Mouse (Mus musculus): ENCODE measurements around the gene Peli1.

Peli1 gene

DNA sequence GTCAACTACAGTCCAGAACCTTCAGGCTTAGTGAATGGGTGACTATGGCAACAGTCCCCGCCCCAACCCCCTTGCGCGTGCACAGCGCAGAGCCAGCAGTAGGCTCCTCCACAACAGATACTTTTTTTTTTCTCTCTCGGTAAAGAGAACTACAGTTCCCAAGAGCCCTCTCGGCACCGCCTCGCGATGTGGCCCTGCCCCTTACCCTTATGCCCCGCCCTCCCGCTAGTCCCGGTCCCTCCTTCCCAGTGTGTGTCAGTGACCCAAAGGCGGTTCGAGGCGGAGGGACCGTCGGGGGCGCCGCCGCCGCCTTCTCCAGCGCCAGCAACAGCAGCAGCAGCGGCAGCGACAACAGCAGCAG lies at the start of gene Peli1:
TSS of gene Peli1 (plus strand) at position 225 of the 361 bp plus-strand sequence.
- DNase-seq (ENCODE audit: low spot score) = peak; percentile 97

- no peak for DNase-seq (ENCODE audit: low spot score)
Measured at GRCm38 (mm10) chr11:21042590-21042989, 48.5 kb upstream of the Peli1 start.

DNA sequence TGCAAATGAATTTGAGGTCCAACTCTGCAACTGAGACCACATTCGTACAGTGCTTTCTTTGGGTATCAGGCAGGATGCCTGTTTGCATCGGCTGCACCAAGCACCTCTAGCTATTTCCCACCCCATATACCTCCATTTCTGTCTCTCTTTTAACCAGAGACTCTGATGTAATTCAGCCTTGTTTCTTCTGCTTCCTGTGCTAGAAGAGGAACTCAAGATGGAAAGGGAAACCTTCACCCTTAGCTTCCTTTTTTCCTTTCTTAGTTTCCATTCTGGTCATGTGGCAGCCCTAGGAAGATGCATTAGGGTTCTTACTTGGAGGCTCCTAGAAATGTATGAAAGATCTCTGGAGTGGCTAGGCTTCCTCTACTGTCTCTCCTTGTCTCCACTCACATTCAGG lies 44.9 kb upstream of the Peli1 start:
- DNase-seq (ENCODE audit: low spot score) = no peak

DNA sequence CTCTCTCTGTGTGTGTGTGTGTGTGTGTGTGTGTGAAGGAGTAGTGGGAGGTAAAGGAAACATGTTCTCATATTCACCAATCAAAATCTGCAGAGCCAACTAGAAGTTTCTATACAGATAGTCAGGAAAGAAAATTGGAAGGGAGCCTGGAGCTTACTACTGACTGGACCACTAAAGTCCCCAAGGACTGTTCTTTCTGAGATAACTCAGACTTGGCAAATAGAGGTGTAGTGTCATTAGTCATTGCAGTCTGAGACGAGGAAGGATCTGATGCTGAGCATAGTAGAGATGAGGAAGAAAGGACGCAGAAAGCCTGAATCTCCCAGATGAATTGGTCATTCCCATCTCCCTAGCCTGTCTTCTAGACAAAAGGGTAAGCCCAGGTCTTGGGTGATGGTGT lies 43.2 kb upstream of the Peli1 start:
- no peak for DNase-seq (ENCODE audit: low spot score)

GRCm38 (mm10) chr11:21051716-21052115 lies 39.4 kb upstream of the Peli1 start:
- no peak for DNase-seq (ENCODE audit: low spot score)

DNA sequence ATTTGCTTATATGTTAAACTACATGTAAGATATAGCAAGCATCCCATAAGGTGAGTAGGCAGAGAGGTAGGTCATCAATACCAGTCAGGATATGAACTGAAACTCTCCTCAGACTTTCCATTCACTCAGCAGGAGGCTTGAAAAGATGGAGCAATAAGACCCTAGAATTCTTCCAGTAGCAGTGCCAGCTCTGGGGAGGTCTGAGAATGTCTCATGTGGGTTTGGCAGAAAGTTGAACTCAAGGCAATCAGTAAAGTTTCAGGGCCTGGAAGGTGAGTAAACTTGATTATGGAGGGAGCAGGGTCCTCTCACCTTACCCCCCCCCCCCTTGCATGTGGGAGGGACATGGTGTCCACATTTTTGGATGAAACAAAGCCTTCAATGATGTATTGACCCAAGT lies 36.5 kb upstream of the Peli1 start:
- no peak for DNase-seq (ENCODE audit: low spot score)

- DNase-seq (ENCODE audit: low spot score) = no peak
Measured at GRCm38 (mm10) chr11:21056109-21056850, 34.8 kb upstream of the Peli1 start.

GRCm38 (mm10) chr11:21057511-21058414 lies 33.3 kb upstream of the Peli1 start:
- no peak for DNase-seq (ENCODE audit: low spot score)

GRCm38 (mm10) chr11:21058415-21058781 lies 32.7 kb upstream of the Peli1 start:
- no peak for DNase-seq (ENCODE audit: low spot score)

GRCm38 (mm10) chr11:21060386-21061074 lies 30.6 kb upstream of the Peli1 start:
- no peak for DNase-seq (ENCODE audit: low spot score)

GRCm38 (mm10) chr11:21061075-21061403 lies 30.1 kb upstream of the Peli1 start:
- DNase-seq (ENCODE audit: low spot score) = no peak

- no peak for DNase-seq (ENCODE audit: low spot score)
Measured at GRCm38 (mm10) chr11:21061431-21061830, 29.7 kb upstream of the Peli1 start.

DNA sequence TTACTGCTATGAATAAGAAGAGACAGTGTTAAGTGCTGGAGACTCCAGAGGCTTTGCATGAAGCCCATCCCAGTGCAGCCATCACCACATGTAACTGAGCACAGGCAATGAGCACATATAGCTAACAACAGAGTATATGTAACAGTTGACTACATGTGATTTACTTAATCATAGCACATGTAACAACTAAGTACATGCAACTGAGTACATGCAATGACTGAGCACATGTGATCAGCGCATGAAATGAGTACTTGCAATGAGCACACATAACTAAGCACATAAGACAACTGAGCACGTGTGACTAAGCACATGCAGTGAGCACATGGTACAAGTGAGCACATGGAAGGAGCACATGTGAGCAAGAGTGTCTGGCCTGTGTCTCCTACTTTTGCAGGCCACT lies 29.0 kb upstream of the Peli1 start:
- no peak for DNase-seq (ENCODE audit: low spot score)

DNA sequence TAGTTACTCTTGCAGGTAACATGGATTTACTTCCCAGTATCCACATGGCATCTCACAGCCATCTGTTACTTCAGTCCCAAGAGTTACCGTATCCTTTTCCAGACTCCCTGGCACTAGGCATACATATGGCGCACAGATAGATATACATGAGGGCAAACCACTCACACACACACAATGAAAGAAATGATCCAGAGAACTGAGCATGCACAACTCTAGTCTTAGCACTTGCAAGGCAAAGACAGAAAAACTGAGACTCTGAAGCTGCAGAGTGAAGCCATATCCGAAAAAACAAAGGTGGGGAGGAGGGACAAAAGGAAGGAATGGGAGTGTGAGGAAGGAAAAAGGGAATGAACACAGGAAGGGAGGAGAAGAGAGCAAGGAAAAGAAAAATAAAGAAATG lies 27.8 kb upstream of the Peli1 start:
- no peak for DNase-seq (ENCODE audit: low spot score)

- no peak for DNase-seq (ENCODE audit: low spot score)
Measured at GRCm38 (mm10) chr11:21079400-21079799, 11.7 kb upstream of the Peli1 start.

- no peak for DNase-seq (ENCODE audit: low spot score)
Measured at GRCm38 (mm10) chr11:21079851-21080362, 11.2 kb upstream of the Peli1 start.

DNA sequence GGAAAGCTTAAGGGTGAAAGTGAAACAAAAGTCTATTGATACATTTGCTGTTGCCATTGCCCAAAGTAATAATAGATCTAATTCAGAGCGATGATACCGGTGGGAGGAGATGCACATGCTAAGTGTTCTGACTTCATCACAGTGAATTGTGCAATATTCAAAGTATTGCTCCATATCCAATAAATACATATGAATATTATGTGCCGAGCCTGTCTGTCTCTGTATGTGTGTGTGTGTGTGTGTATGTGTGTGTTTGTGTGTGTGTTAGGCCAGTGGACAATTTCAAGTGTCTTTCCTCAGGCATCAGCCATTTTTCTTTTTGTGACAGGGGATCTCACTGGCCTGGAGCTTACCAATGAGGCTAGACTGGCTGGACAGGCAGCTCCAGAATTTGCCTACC lies 9.9 kb upstream of the Peli1 start:
- no peak for DNase-seq (ENCODE audit: low spot score)

DNA sequence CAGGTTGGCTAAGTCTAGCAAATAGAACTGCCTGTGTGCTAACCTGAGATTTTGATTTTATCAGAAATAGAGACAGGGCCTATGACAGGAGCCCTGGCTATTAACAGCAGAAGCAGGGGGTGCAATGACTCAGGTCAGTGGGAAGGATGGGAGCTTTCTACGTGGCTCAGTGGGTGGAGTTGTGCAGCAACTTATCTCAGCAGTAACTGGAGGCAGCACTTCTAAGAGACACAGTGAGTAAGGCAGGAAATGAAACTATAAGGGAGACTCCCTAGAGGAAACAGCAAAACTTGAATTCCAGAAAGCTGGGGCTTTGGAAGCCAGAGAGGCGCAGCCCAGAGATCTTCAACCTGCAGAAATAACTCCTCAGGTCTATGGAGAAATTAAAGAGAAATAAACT lies 8.4 kb upstream of the Peli1 start:
- DNase-seq (ENCODE audit: low spot score) = no peak

GRCm38 (mm10) chr11:21088356-21088755 lies 2.7 kb upstream of the Peli1 start:
- DNase-seq (ENCODE audit: low spot score) = no peak

- no peak for DNase-seq (ENCODE audit: low spot score)
Measured at GRCm38 (mm10) chr11:21089571-21089970, 1.5 kb upstream of the Peli1 start.

- peak; percentile 75 for DNase-seq (ENCODE audit: low spot score)
Measured at GRCm38 (mm10) chr11:21091428-21092405, 626 bp downstream of the Peli1 start.
